In the genomic region with DNA sequence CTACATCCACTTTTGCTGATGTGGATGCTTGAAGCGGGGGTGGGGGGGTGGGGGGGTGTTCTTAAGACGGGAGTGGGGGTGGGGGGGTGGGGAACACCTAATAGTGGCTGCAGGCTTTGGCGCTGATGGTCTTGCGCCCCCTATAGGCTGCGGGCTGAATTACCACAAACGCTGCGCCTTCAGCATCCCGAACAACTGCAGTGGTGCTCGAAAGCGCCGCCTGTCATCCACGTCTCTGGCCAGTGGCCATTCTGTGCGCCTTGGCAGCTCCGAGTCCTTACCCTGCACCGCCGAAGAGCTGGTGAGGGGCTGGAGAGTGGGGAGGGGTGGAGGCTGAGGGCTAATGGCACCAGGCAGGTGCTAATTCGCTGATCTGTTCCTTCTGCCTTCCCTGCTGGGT, we compare ENCODE assay signal across 9 mouse cellular contexts. TPM values are rescaled to one million over a fixed set of nuclear protein-coding genes. Genes with fewer than 3 reads are reported as not detected.
DNase-seq lines count a peak whose midpoint lies in the region; ATAC-seq and TF ChIP-seq lines count a peak whose summit lies in the region.
"Had no signal": no experiment of that assay in that cellular context is flagged by ENCODE, and none has a peak within 500 bp of the region (broad histone marks: within the 10 kb centered on the region; RNA-seq: fewer than 3 reads in every experiment).

No protein-coding gene starts in this region.

- no peaks in the 10 kb centered on the region for H3K9me3 ChIP-seq in kidney, postnatal 0 days (replicated peaks; ENCODE audit: low read length)
- no peaks in the 10 kb centered on the region for H3K9me3 ChIP-seq in kidney, embryonic 16.5 days (ENCODE audit: low read length)
- no peaks in the 10 kb centered on the region for H3K9me3 ChIP-seq in liver, postnatal 0 days (ENCODE audit: low read length)

- TF ChIP-seq CTCF in kidney, postnatal 0 days (IDR thresholded peaks at IDR 0.05; ENCODE audit: low read depth) = peak; percentile 61
- TF ChIP-seq CTCF in liver, postnatal 0 days (IDR thresholded peaks at IDR 0.05; ENCODE audit: low read depth) = peak; percentile 70

- TF ChIP-seq EP300 in liver, postnatal 0 days (IDR thresholded peaks at IDR 0.05; ENCODE audit: low read depth) = no peak

- intact Hi-C loops in heart, postnatal 14 days (cut with DNase I) = no loop called here

- 34% methylated on average over 17 of the region's 17 CpGs for WGBS in kidney, postnatal 0 days
- WGBS in kidney, embryonic 16.5 days = 28% methylated on average over 17 of the region's 17 CpGs
- WGBS in liver, postnatal 0 days (ENCODE audit: insufficient replicate concordance) = 47% methylated on average over 17 of the region's 17 CpGs

- no peak overlapping the region for H3K9ac ChIP-seq in kidney, postnatal 0 days (ENCODE audit: low read depth, low read length)
- no peak overlapping the region for H3K9ac ChIP-seq in kidney, embryonic 16.5 days (replicated peaks; ENCODE audit: low read length)
- no peak overlapping the region for H3K9ac ChIP-seq in liver, postnatal 0 days (replicated peaks)

- no peak overlapping the region for H3K27ac ChIP-seq in kidney, postnatal 0 days
- no peak overlapping the region for H3K27ac ChIP-seq in kidney, embryonic 16.5 days (ENCODE audit: low read length)
- no peak overlapping the region for H3K27ac ChIP-seq in liver, postnatal 0 days (ENCODE audit: low read depth)

- no peak overlapping the region for H3K4me2 ChIP-seq in kidney, postnatal 0 days (ENCODE audit: low read length)
- H3K4me2 ChIP-seq in kidney, embryonic 16.5 days (replicated peaks; ENCODE audit: low read depth, low read length) = no peak overlapping the region
- H3K4me2 ChIP-seq in liver, postnatal 0 days (ENCODE audit: low read depth, low read length) = no peak overlapping the region

- ATAC-seq in kidney, postnatal 0 days (replicated peaks; ENCODE audit: low FRiP score, low read depth) = no peak
- ATAC-seq in kidney, embryonic 16.5 days (ENCODE audit: low FRiP score, low TSS enrichment) = no peak
- ATAC-seq in liver, postnatal 0 days = no peak
- no peak for ATAC-seq in monocyte, adult 5-6 weeks (replicated peaks; ENCODE audit: insufficient number of reproducible peaks, low FRiP score, low TSS enrichment, poor library complexity, severe bottlenecking)

- no peak for DNase-seq in kidney, postnatal 0 days (ENCODE audit: low spot score)
- peak; percentile 27 for DNase-seq in NIH3T3 (ENCODE audit: low read depth)
- DNase-seq in cerebellum, postnatal 14 days = peak; percentile 81 to 89
- peak; percentile 55 to 72 for DNase-seq in heart, postnatal 14 days
- DNase-seq in liver, postnatal 0 days = peak; percentile 60
- DNase-seq in right cerebral cortex, postnatal 36 days (ENCODE audit: low spot score in 2 of 2) = peak; percentile 66 to 75

- peaks cover 20% of the 10 kb centered on the region; the same call in 1 of the 2 replicates for H3K36me3 ChIP-seq in kidney, postnatal 0 days (ENCODE audit: insufficient read depth, low read length)
- H3K36me3 ChIP-seq in kidney, embryonic 16.5 days (ENCODE audit: insufficient read depth, low read length) = peaks cover 33% of the 10 kb centered on the region
- peaks cover 32% of the 10 kb centered on the region for H3K36me3 ChIP-seq in liver, postnatal 0 days (replicated peaks; ENCODE audit: insufficient read depth, low read length)

- no peak overlapping the region for H3K4me3 ChIP-seq in kidney, postnatal 0 days (replicated peaks; ENCODE audit: low read depth, low read length)
- no peak overlapping the region for H3K4me3 ChIP-seq in kidney, embryonic 16.5 days (ENCODE audit: low read length)
- no peak overlapping the region for H3K4me3 ChIP-seq in liver, postnatal 0 days (ENCODE audit: low read depth, low read length)

- no peaks in the 10 kb centered on the region for H3K27me3 ChIP-seq in kidney, postnatal 0 days (ENCODE audit: insufficient read depth, low read length)
- H3K27me3 ChIP-seq in kidney, embryonic 16.5 days (ENCODE audit: insufficient read depth, low read length) = no peaks in the 10 kb centered on the region
- H3K27me3 ChIP-seq in liver, postnatal 0 days (ENCODE audit: insufficient read depth, low read length) = no peaks in the 10 kb centered on the region

- peaks cover 6% of the 10 kb centered on the region for H3K4me1 ChIP-seq in kidney, postnatal 0 days (replicated peaks; ENCODE audit: insufficient read depth, low read length)
- peaks cover 23% of the 10 kb centered on the region for H3K4me1 ChIP-seq in kidney, embryonic 16.5 days (ENCODE audit: insufficient read depth, low read length)
- H3K4me1 ChIP-seq in liver, postnatal 0 days (ENCODE audit: insufficient read depth) = peaks cover 19% of the 10 kb centered on the region

RNA-seq across cellular contexts. Expression of gene Prkd2, which starts 5.9 kb away (rescaled TPM):
- 12.8 and 15.1 TPM in 2 replicates for polyA plus RNA-seq in kidney, postnatal 0 days (2015; fragmentation: Nextera tagmentation; extraction: Ambion mirVana)
- polyA plus RNA-seq in kidney, embryonic 16.5 days (2015; fragmentation: Nextera tagmentation; extraction: Ambion mirVana) = 16.2 and 17.8 TPM in 2 replicates
- total RNA-seq in heart, postnatal 14 days (2021) = 10 to 100 TPM; 35.3 to 35.9 TPM
- polyA plus RNA-seq in liver, postnatal 0 days (2015; fragmentation: Nextera tagmentation; extraction: Ambion mirVana) = 4.3 and 5.0 TPM in 2 replicates
- 13.1 to 26.6 TPM (median 15.6 TPM) in 3 replicates for total RNA-seq in monocyte, adult 5-6 weeks (2017)

RNA-seq across cellular contexts. Expression of gene Dact3, which starts 26.5 kb away (rescaled TPM):
- polyA plus RNA-seq in kidney, postnatal 0 days (2015; fragmentation: Nextera tagmentation; extraction: Ambion mirVana) = 3.7 and 4.3 TPM in 2 replicates
- 2.0 and 2.1 TPM in 2 replicates for polyA plus RNA-seq in kidney, embryonic 16.5 days (2015; fragmentation: Nextera tagmentation; extraction: Ambion mirVana)
- 10 to 100 TPM; 18.6 to 19.0 TPM for total RNA-seq in heart, postnatal 14 days (2021)
- polyA plus RNA-seq in liver, postnatal 0 days (2015; fragmentation: Nextera tagmentation; extraction: Ambion mirVana) = 0.09 TPM in 2 replicates
- not detected in 3 replicates for total RNA-seq in monocyte, adult 5-6 weeks (2017)

RNA-seq across cellular contexts. Expression of gene Fkrp, which starts 32.0 kb away (rescaled TPM):
- polyA plus RNA-seq in kidney, postnatal 0 days (2015; fragmentation: Nextera tagmentation; extraction: Ambion mirVana) = 31.0 and 32.0 TPM in 2 replicates
- 36.3 and 36.6 TPM in 2 replicates for polyA plus RNA-seq in kidney, embryonic 16.5 days (2015; fragmentation: Nextera tagmentation; extraction: Ambion mirVana)
- 10 to 100 TPM; 42.8 to 45.5 TPM for total RNA-seq in heart, postnatal 14 days (2021)
- 7.4 and 8.7 TPM in 2 replicates for polyA plus RNA-seq in liver, postnatal 0 days (2015; fragmentation: Nextera tagmentation; extraction: Ambion mirVana)
- 9.6 to 15.3 TPM (median 10.6 TPM) in 3 replicates for total RNA-seq in monocyte, adult 5-6 weeks (2017)

RNA-seq across cellular contexts. Expression of gene Strn4, which starts 32.9 kb away (rescaled TPM):
- polyA plus RNA-seq in kidney, postnatal 0 days (2015; fragmentation: Nextera tagmentation; extraction: Ambion mirVana) = 65.4 and 71.2 TPM in 2 replicates
- 98.4 and 111 TPM in 2 replicates for polyA plus RNA-seq in kidney, embryonic 16.5 days (2015; fragmentation: Nextera tagmentation; extraction: Ambion mirVana)
- total RNA-seq in heart, postnatal 14 days (2021) = 10 to 100 TPM; 65.3 to 69.1 TPM
- polyA plus RNA-seq in liver, postnatal 0 days (2015; fragmentation: Nextera tagmentation; extraction: Ambion mirVana) = 15.9 and 18.4 TPM in 2 replicates
- 70.9 to 99.8 TPM (median 71.5 TPM) in 3 replicates for total RNA-seq in monocyte, adult 5-6 weeks (2017)

RNA-seq across cellular contexts. Expression of gene Gng8, which starts 43.0 kb away (rescaled TPM):
- polyA plus RNA-seq in kidney, postnatal 0 days (2015; fragmentation: Nextera tagmentation; extraction: Ambion mirVana) = 7.3 and 8.9 TPM in 2 replicates
- polyA plus RNA-seq in kidney, embryonic 16.5 days (2015; fragmentation: Nextera tagmentation; extraction: Ambion mirVana) = 7.7 and 10.5 TPM in 2 replicates
- under 1 TPM; 0.81 to 0.98 TPM for total RNA-seq in heart, postnatal 14 days (2021)
- polyA plus RNA-seq in liver, postnatal 0 days (2015; fragmentation: Nextera tagmentation; extraction: Ambion mirVana) = 0.15 and 0.20 TPM in 2 replicates
- total RNA-seq in monocyte, adult 5-6 weeks (2017) = not detected in 3 replicates
- total RNA-seq: common myeloid progenitor, adult 5-6 weeks had no signal
